Mouse (Mus musculus) ES-E14 (cell line): ENCODE data around the gene Vwce. TPM values are rescaled to one million over a fixed set of nuclear protein-coding genes. Genes with fewer than 3 reads are reported as not detected.
A peak's percentile ranks its signal among the peaks of the same experiment; 100 is the strongest.

Experiments used
- DNase-seq: peaks from one replicate; pipeline ENCODE4 v3.0.0-alpha.2; 2013; ENCODE audit warnings: low read depth, low spot score
- H3K27ac ChIP-seq: 2 replicates; pipeline ENCODE4 v1.5.1; 2012; ENCODE audit warnings: low read depth, mild to moderate bottlenecking, low read length, moderate library complexity, mixed read lengths; ENCODE audit not compliant: poor library complexity, insufficient read depth, severe bottlenecking
- H3K36me3 ChIP-seq: 2 replicates; pipeline ENCODE4 v1.6.1; 2012; ENCODE audit warnings: mild to moderate bottlenecking, low read length, moderate library complexity, mixed read lengths; ENCODE audit not compliant: control insufficient read depth, poor library complexity, insufficient read depth, severe bottlenecking
- H3K4me1 ChIP-seq, 2 experiments: fragments of 150-350 bp in 1 of 2; sonication (generic) in 1 of 2; 2 replicates each; pipeline ENCODE4 v1.6.1; 2012; ENCODE audit warnings: low read length in 2 of 2, mild to moderate bottlenecking in 1 of 2, mixed read lengths in 1 of 2; ENCODE audit not compliant: control insufficient read depth in 2 of 2, insufficient read depth in 2 of 2, poor library complexity in 1 of 2
- H3K4me3 ChIP-seq, 2 experiments: fragments of 150-350 bp in 1 of 2; sonication (generic) in 1 of 2; 2 replicates each; pipeline ENCODE4 v1.5.1; 2012; ENCODE audit warnings: low read length in 2 of 2, low read depth in 1 of 2, mild to moderate bottlenecking in 1 of 2, mixed read lengths in 1 of 2; ENCODE audit not compliant: insufficient read depth in 1 of 2, poor library complexity in 1 of 2, severe bottlenecking in 1 of 2
- H3K9ac ChIP-seq: 2 replicates; pipeline ENCODE4 v1.6.1; 2012; ENCODE audit warnings: low read depth, mild to moderate bottlenecking, low read length, mixed read lengths; ENCODE audit not compliant: poor library complexity, insufficient read depth, severe bottlenecking
- H3K9me3 ChIP-seq: fragments of 150-350 bp; sonication (generic); 2 replicates; pipeline ENCODE4 v1.6.1; 2012; ENCODE audit warnings: low read depth, mild to moderate bottlenecking, low read length; ENCODE audit not compliant: control insufficient read depth, insufficient read depth
- CHD2 ChIP-seq: IDR thresholded peaks from 2 replicates; pipeline ENCODE4 v1.6.1; 2014; ENCODE audit warnings: mild to moderate bottlenecking, low read depth, low read length, inconsistent platforms
- HCFC1 ChIP-seq: IDR thresholded peaks from 2 replicates; pipeline ENCODE4 v1.6.1; 2012; ENCODE audit warnings: low read length, inconsistent platforms, borderline replicate concordance; ENCODE audit not compliant: insufficient read depth
- MAFK ChIP-seq: IDR thresholded peaks from 2 replicates; pipeline ENCODE4 v1.6.1; 2014; ENCODE audit warnings: mild to moderate bottlenecking, low read depth, low read length, inconsistent platforms; ENCODE audit not compliant: insufficient read depth
- ZC3H11A ChIP-seq: IDR thresholded peaks from 2 replicates; pipeline ENCODE4 v1.6.1; 2012; ENCODE audit warnings: low read depth, mild to moderate bottlenecking, inconsistent platforms, low read length, borderline replicate concordance
- ZNF384 ChIP-seq: IDR thresholded peaks from 2 replicates; pipeline ENCODE4 v1.6.1; 2012; ENCODE audit warnings: low read depth, low read length, inconsistent platforms
- in situ Hi-C, 2 experiments: fragments of 600-800 bp; cut with MboI; formaldehyde crosslinking; loops; one replicate each; pipeline ENCODE4 v1.15.1; 2025; ENCODE audit warnings: low sequenced_read_pairs in 2 of 2, inconsistent platforms in 1 of 2; ENCODE audit not compliant: unreplicated experiment in 2 of 2
- total RNA-seq: library from RNA; depleted of rRNA; stranded (reverse); fragments of 300-350 nt; gene quantifications from 2 replicates; pipeline ENCODE4 v1.2.3, GENCODE M21; 2012

Gene Vwce
- total RNA-seq, 1 experiment: 0.49 TPM

DNA sequence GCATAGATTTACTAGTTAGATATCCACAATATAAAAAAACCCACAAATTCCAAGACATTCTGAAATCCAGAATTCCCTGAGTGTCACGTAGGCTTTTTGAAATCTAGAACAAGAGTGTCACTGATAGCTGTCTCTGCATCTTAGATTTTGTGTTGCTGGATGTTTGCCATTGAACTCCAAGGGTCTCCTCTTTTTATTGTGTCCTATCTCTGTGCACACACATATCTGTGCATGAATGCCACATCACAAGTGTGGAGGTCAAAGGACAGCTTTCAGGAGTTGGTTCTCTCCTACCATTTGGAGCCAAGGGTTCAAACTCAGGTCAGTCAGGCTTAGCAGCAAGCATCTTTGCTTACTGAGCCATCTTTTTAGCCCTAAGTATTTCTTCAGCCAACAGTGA lies 73.9 kb downstream of the Vwce start:
- no peaks in the 10 kb centered on the region for H3K9me3 ChIP-seq
- no peak overlapping the region for H3K27ac ChIP-seq
- H3K9ac ChIP-seq: no peak overlapping the region
- no peak for TF ChIP-seq HCFC1
- no peak for TF ChIP-seq ZNF384
- no peak for TF ChIP-seq ZC3H11A
- TF ChIP-seq MAFK: no peak
- no peak for TF ChIP-seq CHD2
- in situ Hi-C loops: loop anchor here in 1 of 2 experiments (25.0 kb wide), 1 partner anchor 254 kb away; the partner anchor contains the start of gene Ms4a10
- peaks cover 0 to 4% of the 10 kb centered on the region in 2 experiments; a peak in 1 of 4 replicates for H3K4me1 ChIP-seq
- no peak overlapping the region for H3K4me3 ChIP-seq
- no peak for DNase-seq
- H3K36me3 ChIP-seq: peaks cover 18% of the 10 kb centered on the region; the same call in 1 of the 2 replicates

DNA sequence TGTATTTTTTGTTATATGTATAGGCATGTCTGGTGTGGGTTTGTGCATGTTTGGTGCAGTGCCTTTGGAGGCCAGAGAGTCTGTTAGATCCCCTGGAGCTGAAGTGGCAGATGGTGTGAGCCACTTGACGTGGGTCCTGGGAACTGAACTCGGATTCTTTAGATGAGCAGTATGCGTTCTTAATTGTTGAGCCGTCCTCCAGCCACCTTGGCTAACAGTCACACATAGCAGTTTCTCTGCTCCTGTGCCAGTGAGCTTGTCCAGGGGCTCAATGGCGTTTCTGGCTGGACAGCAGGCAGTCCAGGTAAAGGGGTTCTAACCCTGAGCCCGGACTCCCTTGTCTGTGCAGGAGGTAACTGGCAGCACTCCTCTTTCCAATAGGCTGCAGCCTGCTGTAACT lies 74.9 kb downstream of the Vwce start:
- Histone ChIP-seq H3K9me3 (no peaks in the 10 kb centered on the region), H3K36me3 (peaks cover 26% of the 10 kb centered on the region; the same call in 1 of the 2 replicates), H3K4me1 (peaks cover 0 to 4% of the 10 kb centered on the region in 2 experiments; a peak in 1 of 4 replicates), H3K4me3 (no peak overlapping the region), H3K9ac (no peak overlapping the region), H3K27ac (no peak overlapping the region)
- TF ChIP-seq ZC3H11A (no peak), ZNF384 (no peak), MAFK (no peak), HCFC1 (no peak), CHD2 (no peak)
- DNase-seq: no peak
- in situ Hi-C loops: loop anchor here in 1 of 2 experiments (25.0 kb wide), 1 partner anchor 253 kb away; the partner anchor contains the start of gene Ms4a10

DNA sequence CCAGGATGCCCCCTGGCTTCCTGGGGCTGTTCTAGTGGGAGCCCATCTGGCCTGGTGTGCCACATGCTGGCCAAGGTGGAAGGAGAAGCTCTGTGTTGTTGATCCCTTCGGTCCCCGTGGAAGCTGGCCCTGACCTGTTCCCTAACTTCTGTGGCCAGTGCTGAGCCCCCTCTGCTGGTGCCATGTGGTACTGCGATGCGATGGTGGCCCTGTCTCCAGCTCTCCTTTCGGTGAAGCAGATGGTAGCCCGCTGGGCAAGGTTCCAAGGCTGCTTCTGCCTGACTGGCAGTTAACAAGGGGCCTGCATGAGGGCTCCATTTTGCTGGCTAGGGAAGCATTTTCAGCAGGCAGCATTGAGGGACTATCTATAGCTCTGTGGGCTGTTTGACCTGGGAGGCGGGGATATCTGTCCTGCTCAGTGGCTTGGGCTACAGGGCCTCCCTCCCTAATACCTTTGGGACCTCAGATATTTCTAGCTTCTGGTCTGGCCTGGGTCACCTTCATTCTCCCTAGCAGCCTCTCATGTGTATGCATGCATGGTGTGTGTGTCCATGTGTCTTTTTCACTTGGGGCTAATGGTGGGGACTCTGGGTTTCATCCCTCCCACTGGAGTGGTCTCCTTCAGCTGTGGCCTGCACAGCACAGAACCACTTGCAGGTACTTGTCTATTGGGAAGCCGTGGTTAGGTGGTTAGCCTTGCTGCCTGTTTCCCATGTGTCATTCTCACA lies 75.5 kb downstream of the Vwce start:
- no peak overlapping the region for H3K4me3 ChIP-seq
- TF ChIP-seq ZC3H11A (peak; percentile 27; the same call in 1 of the 2 replicates), HCFC1 (no peak), ZNF384 (no peak), CHD2 (no peak), MAFK (no peak)
- no peaks in the 10 kb centered on the region for H3K9me3 ChIP-seq
- no peak overlapping the region for H3K9ac ChIP-seq
- in situ Hi-C loops: loop anchor here in 1 of 2 experiments (25.0 kb wide), 1 partner anchor 253 kb away; the partner anchor contains the start of gene Ms4a10
- peak; percentile 70 for DNase-seq
- H3K27ac ChIP-seq: no peak overlapping the region
- peaks cover 26% of the 10 kb centered on the region; the same call in 1 of the 2 replicates for H3K36me3 ChIP-seq
- H3K4me1 ChIP-seq: peaks cover 0 to 4% of the 10 kb centered on the region in 2 experiments; a peak in 1 of 4 replicates

DNA sequence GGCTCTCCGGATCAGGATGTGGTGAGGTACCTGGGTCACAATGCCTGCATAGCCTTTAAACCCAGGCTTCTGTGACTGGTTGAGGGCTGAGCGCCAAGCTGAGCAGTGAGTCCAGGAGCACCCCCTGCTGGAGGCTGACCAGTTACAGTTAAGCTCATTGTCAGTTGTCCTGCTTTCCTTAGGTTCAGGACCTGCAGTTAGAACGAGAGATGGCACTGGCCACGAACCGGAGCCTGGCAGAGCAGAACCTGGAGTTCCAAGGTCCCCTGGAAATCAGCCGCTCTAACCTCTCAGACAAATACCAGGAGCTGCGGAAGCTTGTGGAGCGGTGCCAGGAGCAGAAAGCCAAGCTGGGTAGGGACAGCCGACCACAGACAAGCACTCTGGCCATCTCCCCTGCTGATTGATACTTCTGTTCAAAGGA lies 76.1 kb downstream of the Vwce start:
- Histone ChIP-seq H3K9ac (no peak overlapping the region), H3K27ac (no peak overlapping the region)

More for the DNA sequence above, 76.1 kb downstream of the Vwce start:
- Histone ChIP-seq H3K36me3 (peaks cover 26% of the 10 kb centered on the region; the same call in 1 of the 2 replicates), H3K4me3 (no peak overlapping the region), H3K4me1 (peaks cover 0 to 4% of the 10 kb centered on the region in 2 experiments; a peak in 1 of 4 replicates), H3K9me3 (no peaks in the 10 kb centered on the region)
- no peak for DNase-seq
- in situ Hi-C loops: loop anchor here in 1 of 2 experiments (25.0 kb wide), 1 partner anchor 252 kb away; the partner anchor contains the start of gene Ms4a10
- TF ChIP-seq CHD2: no peak
- TF ChIP-seq ZC3H11A: no peak
- no peak for TF ChIP-seq HCFC1
- no peak for TF ChIP-seq MAFK
- no peak for TF ChIP-seq ZNF384
